13 mouse cellular contexts compared by ENCODE assay signal in genomic region chr2:102223355-102224128, GRCm38 (mm10). TPM values are rescaled to one million over a fixed set of nuclear protein-coding genes. Genes with fewer than 3 reads are reported as not detected.
DNase-seq lines count a peak whose midpoint lies in the region; ATAC-seq lines count a peak whose summit lies in the region.
"Had no signal": no experiment of that assay in that cellular context is flagged by ENCODE, and none has a peak within 500 bp of the region (broad histone marks: within the 10 kb centered on the region; RNA-seq: fewer than 3 reads in every experiment).

No protein-coding gene starts in this region.

- peak overlapping the region; percentile 67; the same call in 1 of the 2 replicates for H3K27ac ChIP-seq in hindbrain, embryonic 12.5 days
- peak overlapping the region; percentile 61 for H3K27ac ChIP-seq in midbrain, embryonic 15.5 days
- no peak overlapping the region for H3K27ac ChIP-seq in kidney, embryonic 14.5 days (ENCODE audit: low read depth, low read length)
- H3K27ac ChIP-seq in limb, embryonic 10.5 days = no peak overlapping the region
- H3K27ac ChIP-seq: heart, embryonic 10.5 days; liver, embryonic 13.5 days had no signal

- DNase-seq in embryo, embryonic 10.5 days (ENCODE audit: low spot score) = peak; percentile 15
- DNase-seq in embryo, embryonic 10 days (ENCODE audit: low spot score) = no peak
- peak; percentile 22 for DNase-seq in MN1 (ENCODE audit: low spot score)
- no peak for DNase-seq in adrenal gland, adult 2 months
- DNase-seq in limb, embryonic 10.5 days (ENCODE audit: low spot score) = no peak
- DNase-seq: cerebellum, adult 8-10 months; kidney, postnatal 25 days; liver, embryonic 13.5 days; thymus, adult 2 months had no signal

- H3K4me3 ChIP-seq in hindbrain, embryonic 12.5 days = no peak overlapping the region
- no peak overlapping the region for H3K4me3 ChIP-seq in midbrain, embryonic 15.5 days
- H3K4me3 ChIP-seq in kidney, embryonic 14.5 days (ENCODE audit: low read length) = no peak overlapping the region
- no peak overlapping the region for H3K4me3 ChIP-seq in limb, embryonic 10.5 days
- H3K4me3 ChIP-seq: heart, embryonic 10.5 days; liver, embryonic 13.5 days had no signal

- no peaks in the 10 kb centered on the region for H3K36me3 ChIP-seq in hindbrain, embryonic 12.5 days
- no peaks in the 10 kb centered on the region for H3K36me3 ChIP-seq in midbrain, embryonic 15.5 days (replicated peaks)
- H3K36me3 ChIP-seq in kidney, embryonic 14.5 days (ENCODE audit: control insufficient read depth, insufficient read depth, low read length) = no peaks in the 10 kb centered on the region
- no peaks in the 10 kb centered on the region for H3K36me3 ChIP-seq in limb, embryonic 10.5 days
- H3K36me3 ChIP-seq: heart, embryonic 10.5 days; liver, embryonic 13.5 days had no signal

- WGBS in hindbrain, embryonic 12.5 days = 9% methylated on average over 11 of the region's 11 CpGs
- WGBS in midbrain, embryonic 15.5 days = 4% methylated on average over 11 of the region's 11 CpGs
- WGBS in kidney, embryonic 14.5 days = 39% methylated on average over 11 of the region's 11 CpGs
- 38% methylated on average over 11 of the region's 11 CpGs for WGBS in limb, embryonic 10.5 days

- H3K4me1 ChIP-seq in hindbrain, embryonic 12.5 days = peaks cover 15% of the 10 kb centered on the region
- H3K4me1 ChIP-seq in midbrain, embryonic 15.5 days = peaks cover 18% of the 10 kb centered on the region
- no peaks in the 10 kb centered on the region for H3K4me1 ChIP-seq in kidney, embryonic 14.5 days (ENCODE audit: control insufficient read depth, insufficient read depth, low read length)
- peaks cover 10% of the 10 kb centered on the region for H3K4me1 ChIP-seq in limb, embryonic 10.5 days
- H3K4me1 ChIP-seq: liver, embryonic 13.5 days had no signal

- peak; percentile 65; the same call in 1 of the 2 replicates for ATAC-seq in hindbrain, embryonic 12.5 days (ENCODE audit: low FRiP score)
- peak; percentile 56; the same call in 1 of the 2 replicates for ATAC-seq in midbrain, embryonic 15.5 days (replicated peaks)
- no peak for ATAC-seq in kidney, embryonic 14.5 days (ENCODE audit: low FRiP score, low TSS enrichment)

- H3K4me2 ChIP-seq in hindbrain, embryonic 12.5 days (replicated peaks) = peak overlapping the region; percentile 23; the same call in 1 of the 2 replicates
- H3K4me2 ChIP-seq in midbrain, embryonic 15.5 days = 0 out of 2 replicates have a peak overlapping the region, but pooled peaks have one; percentile 8
- no peak overlapping the region for H3K4me2 ChIP-seq in kidney, embryonic 14.5 days (replicated peaks; ENCODE audit: low read depth, low read length)
- H3K4me2 ChIP-seq: liver, embryonic 13.5 days had no signal

- peaks cover 3% of the 10 kb centered on the region; the same call in 1 of the 2 replicates for H3K27me3 ChIP-seq in hindbrain, embryonic 12.5 days
- H3K27me3 ChIP-seq in midbrain, embryonic 15.5 days (replicated peaks) = no peaks in the 10 kb centered on the region
- H3K27me3 ChIP-seq in kidney, embryonic 14.5 days (ENCODE audit: control insufficient read depth, insufficient read depth, low read length) = no peaks in the 10 kb centered on the region
- no peaks in the 10 kb centered on the region for H3K27me3 ChIP-seq in limb, embryonic 10.5 days (ENCODE audit: low read depth, poor library complexity, severe bottlenecking)
- H3K27me3 ChIP-seq: liver, embryonic 13.5 days had no signal

- H3K9me3 ChIP-seq in hindbrain, embryonic 12.5 days (replicated peaks) = no peaks in the 10 kb centered on the region
- no peaks in the 10 kb centered on the region for H3K9me3 ChIP-seq in midbrain, embryonic 15.5 days
- no peaks in the 10 kb centered on the region for H3K9me3 ChIP-seq in kidney, embryonic 14.5 days (ENCODE audit: control insufficient read depth, low read length)
- no peaks in the 10 kb centered on the region for H3K9me3 ChIP-seq in limb, embryonic 10.5 days (replicated peaks)
- H3K9me3 ChIP-seq: heart, embryonic 10.5 days; liver, embryonic 13.5 days had no signal

- H3K9ac ChIP-seq in hindbrain, embryonic 12.5 days = no peak overlapping the region
- no peak overlapping the region for H3K9ac ChIP-seq in midbrain, embryonic 15.5 days
- H3K9ac ChIP-seq in kidney, embryonic 14.5 days (ENCODE audit: low read depth, low read length) = no peak overlapping the region
- H3K9ac ChIP-seq: liver, embryonic 13.5 days had no signal

RNA-seq across cellular contexts. Expression of gene Ldlrad3, which starts 37.4 kb away (rescaled TPM):
- 54.9 and 58.4 TPM in 2 replicates for polyA plus RNA-seq in hindbrain, embryonic 12.5 days (2016; fragmentation: Nextera tagmentation; extraction: Ambion mirVana)
- 29.6 and 31.2 TPM in 2 replicates for polyA plus RNA-seq in midbrain, embryonic 15.5 days (2015; fragmentation: Nextera tagmentation; extraction: Ambion mirVana)
- total RNA-seq in adrenal gland, adult 2 months (2021) = 1 to 10 TPM; 7.8 to 9.5 TPM
- polyA plus RNA-seq in adrenal gland, adult 2 months (2012; rRNA removed) = 4.3 and 4.9 TPM in 2 replicates
- polyA plus RNA-seq in kidney, embryonic 14.5 days (2014; fragmentation: Nextera tagmentation; extraction: Ambion mirVana) = 19.0 and 39.2 TPM in 2 replicates
- polyA plus RNA-seq in limb, embryonic 10.5 days (2016; fragmentation: Nextera tagmentation; extraction: Ambion mirVana) = 60.3 and 64.1 TPM in 2 replicates

Comparison
In these comparisons a context has a peak if more than half of its experiments do, and no peak if none do; other contexts are left out.
1. DNase-seq: peak in embryo, embryonic 10.5 days (single experiment) and MN1 (single experiment); none in embryo, embryonic 10 days (single experiment), adrenal gland, adult 2 months (single experiment) and limb, embryonic 10.5 days (single experiment).
2. H3K27ac ChIP-seq: peak in hindbrain, embryonic 12.5 days (single experiment) and midbrain, embryonic 15.5 days (single experiment); none in kidney, embryonic 14.5 days (single experiment) and limb, embryonic 10.5 days (single experiment).